Mouse (Mus musculus) lung, adult 2 months (tissue): ENCODE measurements around the gene Heatr5a.

Experiments
- CTCF ChIP-seq: fragments of 200-500 bp; IDR thresholded peaks from 2 replicates; pipeline ENCODE4 v1.5.1; 2011; ENCODE audit warnings: mild to moderate bottlenecking, low read length, control low read depth; ENCODE audit not compliant: insufficient read depth
- POLR2A ChIP-seq: fragments of 200-500 bp; IDR thresholded peaks from 2 replicates; pipeline ENCODE4 v1.6.1; 2011; ENCODE audit warnings: low read depth, mild to moderate bottlenecking, control low read depth, low read length, borderline replicate concordance; ENCODE audit errors: extremely low read depth

- TF ChIP-seq CTCF, result no peak
- no peak for TF ChIP-seq POLR2A
Observed at GRCm38 (mm10) chr12:51867076-51867475, 104.0 kb downstream of the Heatr5a start.
